Mouse (Mus musculus): ENCODE data around the gene Rpap3. TPM values are rescaled to one million over a fixed set of nuclear protein-coding genes. Genes with fewer than 3 reads are reported as not detected.

Rpap3 gene
- polyA plus RNA-seq, 1 experiment, result 11.7 TPM

- TF ChIP-seq MAX (IDR thresholded peaks at IDR 0.05; ENCODE audit: low read depth) (no peak), TCF3 (IDR thresholded peaks at IDR 0.05; ENCODE audit: insufficient read length, low read depth) (no peak), MYOD1 (IDR thresholded peaks at IDR 0.05; ENCODE audit: control insufficient read depth in 1 of 3, insufficient read length in 2 of 3, low read depth in 2 of 3) (peak in 2 of 3 experiments; percentile 5 to 19), CEBPB (IDR thresholded peaks at IDR 0.05; ENCODE audit: insufficient read depth, poor library complexity, severe bottlenecking) (no peak)
- no peak overlapping the region for H3ac ChIP-seq (ENCODE audit: control insufficient read depth, insufficient read length)
Observed at GRCm38 (mm10) chr15:97721008-97721701, 15.5 kb upstream of the Rpap3 start.

GRCm38 (mm10) chr15:97720026-97720675, 14.5 kb upstream of the Rpap3 start:
- no peak overlapping the region for H3ac ChIP-seq (ENCODE audit: control insufficient read depth, insufficient read length)
- H3K4me3 ChIP-seq, result no peak overlapping the region
- TF ChIP-seq POLR2A (IDR thresholded peaks at IDR 0.05; ENCODE audit: insufficient read length, low read depth) (no peak), TCF3 (IDR thresholded peaks at IDR 0.05; ENCODE audit: insufficient read length, low read depth) (no peak), MYOG (IDR thresholded peaks at IDR 0.05; ENCODE audit: control insufficient read depth in 1 of 3, insufficient read depth in 1 of 3, insufficient read length in 2 of 3, low read depth in 2 of 3) (no peak), POLR2AphosphoS2 (IDR thresholded peaks at IDR 0.05; ENCODE audit: insufficient read length, low read depth) (no peak), TCF12 (IDR thresholded peaks at IDR 0.05; ENCODE audit: insufficient read depth, poor library complexity, severe bottlenecking) (no peak), SRF (IDR thresholded peaks at IDR 0.05; ENCODE audit: control insufficient read depth, insufficient read length, low read depth) (no peak), MAX (IDR thresholded peaks at IDR 0.05; ENCODE audit: low read depth) (no peak), CEBPB (IDR thresholded peaks at IDR 0.05; ENCODE audit: insufficient read depth, poor library complexity, severe bottlenecking) (no peak), MYOD1 (IDR thresholded peaks at IDR 0.05; ENCODE audit: control insufficient read depth in 1 of 3, insufficient read length in 2 of 3, low read depth in 2 of 3) (no peak)
- no peaks in the 10 kb centered on the region for H3K36me3 ChIP-seq (ENCODE audit: control insufficient read depth, insufficient read depth)
- H3K79me2 ChIP-seq (ENCODE audit: control insufficient read depth, insufficient read depth), result no peaks in the 10 kb centered on the region
- no peak overlapping the region for H3K4me2 ChIP-seq (ENCODE audit: low read depth)
- peaks cover 33% of the 10 kb centered on the region for H3K27me3 ChIP-seq (ENCODE audit: control insufficient read depth, insufficient read depth, insufficient read length)

More at GRCm38 (mm10) chr15:97721008-97721701, 15.5 kb upstream of the Rpap3 start:
- Histone ChIP-seq H3K4me2 (ENCODE audit: low read depth) (no peak overlapping the region), H3K79me2 (ENCODE audit: control insufficient read depth, insufficient read depth) (no peaks in the 10 kb centered on the region), H3K4me3 (no peak overlapping the region), H3K27me3 (ENCODE audit: control insufficient read depth, insufficient read depth, insufficient read length) (peaks cover 34% of the 10 kb centered on the region), H3K36me3 (ENCODE audit: control insufficient read depth, insufficient read depth) (no peaks in the 10 kb centered on the region)

GRCm38 (mm10) chr15:97719494-97719893, 13.9 kb upstream of the Rpap3 start:
- no peak for TF ChIP-seq MAX (IDR thresholded peaks at IDR 0.05; ENCODE audit: low read depth)
- no peak for TF ChIP-seq SRF (IDR thresholded peaks at IDR 0.05; ENCODE audit: control insufficient read depth, insufficient read length, low read depth)
- no peak for TF ChIP-seq POLR2AphosphoS2 (IDR thresholded peaks at IDR 0.05; ENCODE audit: insufficient read length, low read depth)
- TF ChIP-seq USF1 (IDR thresholded peaks at IDR 0.05; ENCODE audit: low read depth), result no peak
- no peak for TF ChIP-seq E2F4 (IDR thresholded peaks at IDR 0.05; ENCODE audit: insufficient read depth)
- TF ChIP-seq REST (IDR thresholded peaks at IDR 0.05; ENCODE audit: insufficient read depth, insufficient read length), result no peak
- no peak for TF ChIP-seq POLR2A (IDR thresholded peaks at IDR 0.05; ENCODE audit: insufficient read length, low read depth)
- Histone ChIP-seq H3ac (ENCODE audit: control insufficient read depth, insufficient read length) (no peak overlapping the region), H3K4me2 (ENCODE audit: low read depth) (no peak overlapping the region), H3K4me3 (no peak overlapping the region), H3K79me2 (ENCODE audit: control insufficient read depth, insufficient read depth) (no peaks in the 10 kb centered on the region), H3K36me3 (ENCODE audit: control insufficient read depth, insufficient read depth) (no peaks in the 10 kb centered on the region), H3K27me3 (ENCODE audit: control insufficient read depth, insufficient read depth, insufficient read length) (peaks cover 27% of the 10 kb centered on the region)

DNA sequence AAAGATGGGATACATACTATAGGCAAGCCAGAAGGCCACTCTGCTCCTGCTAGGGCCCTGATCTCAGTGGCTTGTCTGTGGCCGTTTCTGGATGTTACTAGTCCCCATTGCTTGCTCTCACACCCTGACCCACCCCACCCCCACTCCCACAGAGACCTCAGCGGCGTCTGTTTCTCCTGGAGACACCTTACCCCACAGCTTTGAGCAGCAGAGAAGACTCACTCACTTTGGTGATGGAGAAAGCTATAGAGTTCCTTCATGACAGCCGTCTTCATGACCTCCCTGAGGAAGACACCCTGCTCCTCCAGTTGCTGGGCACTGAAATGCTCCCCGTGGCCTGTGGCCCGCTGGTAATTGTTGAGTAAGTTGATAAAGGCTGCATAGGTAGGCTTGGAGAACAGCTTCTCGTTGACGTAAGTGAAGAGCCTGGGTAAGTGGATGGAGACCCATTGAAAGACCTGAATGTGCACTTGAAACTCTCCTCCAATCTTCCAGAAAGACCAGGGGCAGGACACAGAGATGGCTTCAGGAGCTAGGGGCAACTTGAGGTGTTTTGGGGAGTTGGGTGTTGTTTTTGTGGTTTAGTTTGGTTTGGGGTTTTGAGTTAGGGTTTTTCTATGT, 13.0 kb upstream of the Rpap3 start:
- no peak for TF ChIP-seq REST (IDR thresholded peaks at IDR 0.05; ENCODE audit: insufficient read depth, insufficient read length)
- TF ChIP-seq TCF12 (IDR thresholded peaks at IDR 0.05; ENCODE audit: insufficient read depth, poor library complexity, severe bottlenecking), result no peak
- TF ChIP-seq USF1 (IDR thresholded peaks at IDR 0.05; ENCODE audit: low read depth), result no peak
- TF ChIP-seq MYOG (IDR thresholded peaks at IDR 0.05; ENCODE audit: control insufficient read depth in 1 of 3, insufficient read depth in 1 of 3, insufficient read length in 2 of 3, low read depth in 2 of 3), result no peak
- TF ChIP-seq MYOD1 (IDR thresholded peaks at IDR 0.05; ENCODE audit: control insufficient read depth in 1 of 3, insufficient read length in 2 of 3, low read depth in 2 of 3), result no peak
- no peak for TF ChIP-seq E2F4 (IDR thresholded peaks at IDR 0.05; ENCODE audit: insufficient read depth)
- TF ChIP-seq POLR2AphosphoS2 (IDR thresholded peaks at IDR 0.05; ENCODE audit: insufficient read length, low read depth), result no peak
- H3K4me3 ChIP-seq, result no peak overlapping the region
- H3ac ChIP-seq (ENCODE audit: control insufficient read depth, insufficient read length), result no peak overlapping the region
- peaks cover 29% of the 10 kb centered on the region for H3K27me3 ChIP-seq (ENCODE audit: control insufficient read depth, insufficient read depth, insufficient read length)
- no peak overlapping the region for H3K4me2 ChIP-seq (ENCODE audit: low read depth)
- H3K79me2 ChIP-seq (ENCODE audit: control insufficient read depth, insufficient read depth), result no peaks in the 10 kb centered on the region
- H3K36me3 ChIP-seq (ENCODE audit: control insufficient read depth, insufficient read depth), result no peaks in the 10 kb centered on the region

All from myocyte (in vitro differentiated cells).